Mouse (Mus musculus) erythroblast, embryonic 14.5 days (primary cell): ENCODE measurements around the gene AC161166.1.

Experiments
- GATA1 ChIP-seq: IDR thresholded peaks from 2 replicates; pipeline ENCODE4 v1.6.1; 2012; ENCODE audit warnings: low read length, inconsistent platforms, mixed read lengths
- TAL1 ChIP-seq: IDR thresholded peaks from 3 replicates; pipeline ENCODE4 v1.6.1; 2012; ENCODE audit warnings: low read length, inconsistent platforms, mixed read lengths

DNA sequence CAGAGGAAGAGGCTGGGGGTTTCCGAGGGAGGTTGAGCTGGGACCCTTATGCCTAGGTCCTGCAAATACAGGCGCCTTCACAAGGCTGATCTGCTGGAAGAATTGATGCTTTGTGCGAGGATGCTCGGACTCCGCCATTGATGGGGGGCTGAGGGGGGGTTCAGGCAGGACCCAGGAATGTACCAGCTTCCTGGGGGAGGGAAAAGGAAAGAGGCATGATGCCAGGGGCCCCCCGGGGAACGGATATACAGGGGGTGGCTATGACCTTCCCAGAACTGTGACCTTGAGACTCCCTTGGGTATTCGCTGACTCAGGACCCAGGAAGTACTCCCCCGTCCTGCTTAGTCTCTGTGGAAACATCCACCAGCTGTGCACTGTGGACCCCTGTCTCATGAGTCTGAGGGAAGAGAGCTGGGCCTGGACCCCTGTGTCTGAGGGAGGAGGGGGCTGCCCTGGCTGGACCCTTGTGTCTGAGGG, 25.6 kb downstream of the AC161166.1 start:
- TF ChIP-seq GATA1 (no peak), TAL1 (no peak)
